Mouse (Mus musculus): ENCODE results near the gene Usp32.

Gene Usp32

DNA sequence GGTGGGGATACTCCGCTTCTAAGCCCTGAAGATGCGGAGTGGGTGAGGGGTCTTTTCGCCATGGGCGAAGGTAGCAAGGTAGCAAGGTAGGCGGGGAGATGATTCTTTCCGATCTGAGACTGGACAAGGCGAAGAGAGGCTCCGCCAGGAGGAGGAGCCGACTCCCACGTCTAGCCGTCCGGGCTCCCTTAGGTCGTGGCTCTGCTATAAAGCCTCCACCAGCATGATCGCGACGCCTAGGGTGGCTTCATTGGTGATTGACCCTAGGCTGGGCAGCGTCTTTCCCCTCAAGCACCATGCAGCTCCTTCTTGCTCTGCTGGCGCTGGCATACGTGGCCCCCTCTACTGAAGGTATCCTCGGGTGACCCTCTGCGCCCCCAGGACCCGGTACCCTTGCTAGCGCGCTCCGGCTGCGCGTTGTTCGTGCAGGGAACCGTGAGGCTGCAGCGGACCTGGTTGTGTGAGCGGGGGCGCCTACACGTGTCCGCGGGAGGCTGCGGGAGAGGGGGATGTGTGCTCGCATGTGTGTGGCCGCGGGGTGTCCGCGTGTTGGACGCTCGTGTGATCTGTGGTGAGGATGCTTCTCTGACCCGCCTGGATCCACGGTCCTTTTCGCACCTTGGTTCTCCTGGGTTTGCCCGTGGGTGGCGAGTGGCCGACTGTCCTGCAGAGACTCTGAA is 182.2 kb downstream of the Usp32 start, which contains the start of gene Car4:
Gene Car4, plus strand, starts transcription at position 196 of the 680 bp plus-strand sequence.
- DNase-seq (ENCODE audit: extremely low read depth, insufficient read length, low spot score), result no peak

DNA sequence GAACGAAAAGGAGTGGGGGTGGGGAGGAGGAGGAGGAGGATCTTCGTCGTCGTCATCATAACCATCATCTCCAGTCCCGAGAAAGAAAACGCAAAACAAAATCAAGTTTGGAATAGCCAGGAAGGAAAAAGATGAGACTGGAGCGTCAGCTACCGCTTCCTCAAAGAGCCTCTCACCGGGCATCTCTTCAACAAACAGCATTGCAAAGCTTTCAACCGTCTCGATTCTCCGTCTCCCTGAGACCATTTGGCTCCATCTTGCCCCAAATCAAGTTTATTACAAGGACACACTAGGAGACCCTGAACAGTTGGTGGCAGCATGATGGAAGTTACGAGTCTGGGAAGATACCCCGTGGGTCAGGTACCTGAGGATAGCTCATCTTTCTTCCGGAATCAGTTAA is 182.8 kb downstream of the Usp32 start:
- no peak for DNase-seq (ENCODE audit: extremely low read depth, insufficient read length, low spot score)

DNA sequence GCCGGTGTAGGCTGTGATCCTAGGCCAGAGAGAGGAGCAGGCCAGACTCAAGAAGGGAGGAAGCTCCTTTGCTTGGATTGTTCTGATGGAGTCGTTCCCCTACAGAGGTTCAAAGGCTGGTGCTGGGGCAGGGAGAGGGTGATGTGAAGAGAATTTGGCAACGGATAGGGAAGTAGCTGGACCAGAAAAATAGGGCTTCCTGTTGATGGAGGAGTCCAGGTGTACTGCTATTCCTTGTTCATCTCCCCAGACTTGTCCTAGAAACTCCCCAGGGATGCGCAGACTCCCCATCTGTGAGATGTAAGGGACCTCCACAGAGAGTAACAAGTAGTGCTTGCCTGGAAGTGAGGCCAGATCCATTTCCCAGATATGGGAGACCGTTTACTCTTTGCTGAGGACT is 183.6 kb downstream of the Usp32 start:
- DNase-seq (ENCODE audit: extremely low read depth, insufficient read length, low spot score), result no peak

DNA sequence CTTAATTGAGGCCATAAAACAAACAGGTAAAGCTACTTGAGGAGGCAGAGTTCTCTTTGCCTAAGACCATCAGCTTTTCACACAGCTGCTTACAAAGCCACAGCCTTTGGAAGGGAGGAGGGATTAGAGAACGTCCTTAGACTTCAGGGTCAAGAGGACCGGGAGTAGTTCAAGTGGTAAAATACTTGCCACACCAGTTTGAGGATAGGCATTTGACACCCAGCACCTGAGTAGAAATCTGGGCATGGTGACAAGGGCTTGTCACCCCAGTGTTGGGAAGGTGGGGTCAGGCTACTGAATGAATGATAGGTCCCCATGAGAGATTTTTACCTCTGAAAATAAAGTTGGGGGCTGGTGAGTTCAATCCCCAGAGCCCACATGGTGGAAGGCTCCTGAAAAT is 187.3 kb downstream of the Usp32 start:
- no peak for DNase-seq (ENCODE audit: extremely low read depth, insufficient read length, low spot score)

DNA sequence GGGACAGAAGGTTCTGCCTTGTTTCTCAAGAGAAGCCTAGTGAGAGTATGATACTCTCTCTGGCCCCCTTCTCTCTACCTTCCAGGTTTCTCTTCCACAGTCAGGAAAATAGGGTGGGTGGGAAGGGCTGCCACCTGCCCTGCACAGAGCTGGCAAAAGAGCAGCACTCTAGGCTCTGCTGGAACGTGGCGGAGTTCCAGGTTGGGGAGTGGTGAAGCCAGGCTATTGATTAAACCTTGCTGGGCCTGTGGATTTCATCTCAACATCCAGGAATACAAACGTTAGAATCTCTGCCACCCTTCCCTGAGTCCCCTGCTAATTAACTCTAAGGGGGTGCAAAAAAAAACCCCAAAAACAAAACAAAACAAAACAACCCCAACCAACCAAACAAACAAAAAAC is 191.4 kb downstream of the Usp32 start:
- DNase-seq (ENCODE audit: extremely low read depth, insufficient read length, low spot score), result no peak

DNA sequence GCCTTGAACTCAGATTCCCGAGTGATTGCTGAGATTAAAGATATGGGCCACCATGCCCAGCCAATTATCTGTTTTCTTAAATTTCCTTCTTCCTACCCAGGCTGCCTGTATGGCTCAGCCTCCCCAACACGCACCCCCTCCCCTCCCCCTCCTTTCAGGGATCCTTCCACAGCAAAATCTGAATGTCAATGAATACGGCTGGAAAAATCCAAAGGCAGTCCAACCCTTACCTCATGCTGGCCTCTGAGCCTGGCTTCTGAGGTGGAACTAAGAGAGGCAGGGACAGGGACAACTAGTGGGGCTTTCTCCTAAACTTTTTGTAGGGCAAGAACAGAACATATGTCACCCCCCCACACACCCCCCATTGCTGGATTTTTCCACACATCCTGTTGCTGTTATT is 191.8 kb downstream of the Usp32 start:
- no peak for DNase-seq (ENCODE audit: extremely low read depth, insufficient read length, low spot score)

DNA sequence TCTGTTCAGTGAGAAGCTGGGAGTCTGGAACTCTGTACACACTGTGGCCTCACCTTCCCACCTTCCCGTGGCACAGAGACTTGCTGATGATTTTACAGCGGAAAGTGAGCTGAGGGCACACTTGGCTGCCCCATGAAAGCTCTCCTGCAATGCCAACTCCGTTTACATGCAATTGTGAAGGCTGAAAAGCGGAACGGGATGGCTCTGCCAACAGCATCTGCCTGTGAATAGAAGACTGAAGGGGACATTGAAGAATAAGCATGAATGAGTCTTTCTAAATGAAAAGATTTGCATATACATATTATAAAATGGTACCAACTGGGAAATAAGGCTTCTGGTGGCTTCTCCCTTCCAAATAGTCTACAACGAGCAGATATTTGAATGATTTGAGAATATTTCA is 192.8 kb downstream of the Usp32 start:
- no peak for DNase-seq (ENCODE audit: extremely low read depth, insufficient read length, low spot score)

DNA sequence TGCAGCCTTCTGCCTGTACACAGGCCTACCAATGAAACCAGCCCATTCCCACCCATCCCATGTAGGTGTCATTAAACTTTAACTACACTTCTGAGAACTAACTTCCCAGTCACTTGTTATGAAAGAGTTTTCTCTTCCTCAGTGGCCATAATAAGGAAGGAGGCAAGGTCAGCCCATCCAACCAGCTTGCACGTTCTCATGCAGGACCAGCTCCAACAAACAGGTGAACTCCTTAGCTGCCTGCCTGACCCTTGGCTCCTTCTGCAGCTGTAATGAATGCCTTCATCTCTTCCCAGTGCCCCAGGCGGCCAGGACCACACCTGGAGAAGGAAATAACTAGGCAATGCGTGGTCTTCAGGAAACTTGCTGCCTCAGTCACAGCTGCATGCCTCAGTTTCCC is 194.1 kb downstream of the Usp32 start:
- DNase-seq (ENCODE audit: extremely low read depth, insufficient read length, low spot score), result no peak

DNA sequence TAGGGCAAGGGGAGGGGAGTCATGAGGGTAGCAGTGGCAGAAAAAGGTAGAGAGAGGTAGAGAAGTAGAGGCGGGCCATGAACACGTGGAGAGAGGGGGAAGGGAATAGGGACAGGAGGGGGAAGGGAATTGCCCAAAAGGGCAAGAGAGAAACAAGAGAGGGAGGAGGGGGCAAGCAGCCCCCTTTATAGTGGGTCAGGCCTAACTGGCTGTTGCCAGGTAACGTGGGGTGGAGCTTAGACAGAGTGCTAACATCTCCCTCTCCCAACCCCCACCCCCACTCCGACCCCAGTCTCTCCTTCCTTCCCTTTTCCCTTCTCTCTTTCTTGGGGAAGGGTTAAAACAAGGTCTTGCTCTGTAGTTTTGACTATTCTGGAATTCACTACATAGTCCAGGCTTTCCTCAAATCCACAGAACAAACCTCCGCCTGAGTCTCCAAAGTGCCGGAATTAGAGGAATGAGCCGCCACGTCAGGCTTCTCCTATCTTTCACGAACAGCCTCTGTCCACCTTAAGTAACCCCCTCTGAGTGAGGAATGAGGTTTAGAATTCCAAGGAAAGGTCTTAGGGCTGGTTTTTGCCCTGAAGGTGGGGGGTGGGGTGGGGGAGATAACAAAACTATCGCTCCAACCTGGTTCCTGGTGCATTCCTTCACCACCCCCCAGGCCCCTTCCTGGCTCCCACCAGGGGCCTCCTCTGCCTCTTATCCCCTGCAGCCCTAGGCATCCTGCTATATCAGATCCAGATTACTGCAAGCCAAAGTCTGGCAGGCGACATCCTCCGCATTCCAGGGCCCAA is 195.1 kb downstream of the Usp32 start:
- no peak for DNase-seq (ENCODE audit: extremely low read depth, insufficient read length, low spot score)

DNA sequence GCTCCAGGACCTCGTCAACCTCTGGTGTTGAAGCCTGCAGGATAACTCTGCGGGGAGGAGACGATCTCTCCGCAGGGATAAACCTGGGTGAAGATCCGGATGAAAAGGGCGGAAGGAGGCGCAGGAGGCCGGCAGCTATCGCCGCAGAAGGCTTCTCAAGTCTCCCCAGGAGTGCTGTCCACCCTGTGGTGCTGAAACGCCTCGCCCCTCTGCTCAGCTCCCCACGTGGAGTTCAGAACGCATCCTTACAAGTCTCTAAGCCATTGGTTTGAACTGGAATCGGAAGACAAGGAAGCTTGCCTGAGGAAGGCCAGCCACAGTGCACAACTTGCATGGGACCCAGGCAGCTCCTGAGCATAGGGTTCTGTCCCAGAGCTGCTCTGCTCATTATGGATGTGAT is 196.0 kb downstream of the Usp32 start:
- peak; percentile 16 for DNase-seq (ENCODE audit: extremely low read depth, insufficient read length, low spot score)

DNA sequence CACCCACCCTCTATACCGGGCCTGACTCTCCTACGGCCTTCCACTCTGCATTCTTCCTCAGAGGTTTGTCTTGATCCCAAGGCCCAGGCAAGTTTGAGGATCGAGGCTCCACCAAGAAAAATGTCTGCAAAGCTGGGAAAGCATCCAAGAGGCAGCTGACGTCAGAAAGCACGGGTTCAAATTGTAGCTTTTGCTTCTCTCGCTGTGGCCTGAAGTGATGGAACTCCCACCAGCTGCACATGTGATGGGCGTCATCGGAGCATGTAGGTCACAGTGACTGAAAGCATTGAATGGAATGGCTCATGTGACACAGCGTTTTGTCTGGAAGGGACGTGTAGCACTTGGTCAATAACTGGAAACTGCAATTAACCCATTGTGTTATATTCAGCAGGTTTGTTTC is 199.8 kb downstream of the Usp32 start:
- DNase-seq (ENCODE audit: extremely low read depth, insufficient read length, low spot score), result no peak

DNA sequence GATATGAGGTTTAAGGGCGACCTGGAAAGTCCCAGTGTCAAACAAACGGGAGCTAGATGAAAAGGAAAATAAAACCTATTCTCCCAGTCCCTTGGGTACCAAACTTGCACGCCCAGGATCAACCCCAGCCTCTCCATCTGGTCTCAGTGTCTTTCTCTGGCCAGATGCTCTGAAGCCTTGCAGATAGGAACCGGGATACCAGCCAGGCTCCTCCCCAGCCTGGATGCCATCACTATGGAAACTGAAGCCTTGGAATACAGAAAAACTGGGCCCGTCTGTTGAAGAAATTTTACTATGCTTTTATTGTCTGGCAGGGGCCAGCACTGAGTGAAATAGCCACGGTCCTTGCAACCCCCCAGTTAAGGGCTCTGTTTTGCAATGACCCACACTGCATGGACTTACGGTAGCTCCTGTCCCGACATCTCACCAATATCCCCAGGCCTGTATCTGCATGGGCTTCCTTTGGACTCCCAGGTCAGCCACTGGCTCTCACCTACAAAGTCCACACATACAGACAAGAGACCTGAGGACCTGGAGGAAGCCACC is 200.4 kb downstream of the Usp32 start:
- DNase-seq (ENCODE audit: extremely low read depth, insufficient read length, low spot score), result no peak
